Mouse (Mus musculus) retina, embryonic 14.5 days (tissue): ENCODE measurements around the gene Gm1123.

Experiments
- DNase-seq: peaks from one replicate; pipeline ENCODE4 v3.0.0-alpha.2; 2015; ENCODE audit warnings: low spot score

Gm1123 gene

GRCm38 (mm10) chr9:99001326-99001725 lies 34.2 kb downstream of the Gm1123 start:
- no peak for DNase-seq

GRCm38 (mm10) chr9:98999881-99000339 lies 35.6 kb downstream of the Gm1123 start:
- DNase-seq, result no peak

- DNase-seq, result no peak
Measured at GRCm38 (mm10) chr9:98994103-98994502, 41.4 kb downstream of the Gm1123 start.

- no peak for DNase-seq
Measured at GRCm38 (mm10) chr9:98987131-98987530, 48.4 kb downstream of the Gm1123 start.

- peak; percentile 41 for DNase-seq
Measured at GRCm38 (mm10) chr9:98986476-98987096, 48.9 kb downstream of the Gm1123 start.

GRCm38 (mm10) chr9:98985800-98986475 lies 49.6 kb downstream of the Gm1123 start, which contains the start of gene Faim:
TSS of gene Faim (plus strand) at chr9:98986373.
- DNase-seq, result peak; percentile 100

GRCm38 (mm10) chr9:98979431-98980416 lies 55.8 kb downstream of the Gm1123 start:
- peak; percentile 91 for DNase-seq

GRCm38 (mm10) chr9:98976520-98976919 lies 59.0 kb downstream of the Gm1123 start:
- peak; percentile 59 for DNase-seq

- DNase-seq, result no peak
Measured at GRCm38 (mm10) chr9:98976081-98976480, 59.4 kb downstream of the Gm1123 start.

GRCm38 (mm10) chr9:98974898-98975297 lies 60.6 kb downstream of the Gm1123 start:
- no peak for DNase-seq

GRCm38 (mm10) chr9:98973561-98973960 lies 62.0 kb downstream of the Gm1123 start:
- no peak for DNase-seq

- DNase-seq, result peak; percentile 52
Measured at GRCm38 (mm10) chr9:98973101-98973521, 62.4 kb downstream of the Gm1123 start.

- DNase-seq, result peak; percentile 77
Measured at GRCm38 (mm10) chr9:98965084-98965483, 70.4 kb downstream of the Gm1123 start.

GRCm38 (mm10) chr9:98963661-98964060 lies 71.9 kb downstream of the Gm1123 start:
- no peak for DNase-seq

GRCm38 (mm10) chr9:98962478-98963142 lies 72.9 kb downstream of the Gm1123 start:
- DNase-seq, result peak; percentile 37

GRCm38 (mm10) chr9:98961591-98962477 lies 73.7 kb downstream of the Gm1123 start:
- DNase-seq, result no peak

GRCm38 (mm10) chr9:98960348-98960747 lies 75.2 kb downstream of the Gm1123 start:
- DNase-seq, result no peak

GRCm38 (mm10) chr9:98959851-98960250 lies 75.7 kb downstream of the Gm1123 start:
- no peak for DNase-seq

GRCm38 (mm10) chr9:98958628-98959027 lies 76.9 kb downstream of the Gm1123 start:
- no peak for DNase-seq

- peak; percentile 52 for DNase-seq
Measured at GRCm38 (mm10) chr9:98957751-98958351, 77.7 kb downstream of the Gm1123 start.
